Comparison of ENCODE assay signal across 8 mouse cellular contexts in genomic region chr5:121593451-121594401, GRCm38 (mm10). TPM values are rescaled to one million over a fixed set of nuclear protein-coding genes. Genes with fewer than 3 reads are reported as not detected.
A peak's percentile ranks its signal among the peaks of the same experiment; 100 is the strongest.
DNase-seq lines count a peak whose midpoint lies in the region; ATAC-seq lines count a peak whose summit lies in the region.

Gene Aldh2 (minus strand): TSS chr5:121593824.

- WGBS in hindbrain, embryonic 12.5 days, result 4% methylated on average over 47 of the region's 47 CpGs

- peak within 1 kb of the TSS; percentile 74 for H3K27ac ChIP-seq in hindbrain, embryonic 12.5 days

- H3K4me3 ChIP-seq in hindbrain, embryonic 12.5 days, result peak within 1 kb of the TSS; percentile 70

- peak; percentile 85 for ATAC-seq in hindbrain, embryonic 12.5 days (ENCODE audit: low FRiP score)

- H3K4me1 ChIP-seq in hindbrain, embryonic 12.5 days, result peaks cover 19% of the 10 kb centered on the region

- H3K27me3 ChIP-seq in hindbrain, embryonic 12.5 days, result peaks cover 5% of the 10 kb centered on the region; the same call in 1 of the 2 replicates

- H3K9me3 ChIP-seq in hindbrain, embryonic 12.5 days (replicated peaks), result no peaks in the 10 kb centered on the region

- peak within 1 kb of the TSS; percentile 95 for H3K4me2 ChIP-seq in hindbrain, embryonic 12.5 days (replicated peaks)

- peak; percentile 91 for DNase-seq in Muller cell, postnatal 12 days (ENCODE audit: inconsistent ontology term)
- peak; percentile 73 for DNase-seq in cerebellum, adult 9-11 months
- peak; percentile 69 to 77 for DNase-seq in frontal cortex, postnatal 10 days (ENCODE audit: low spot score in 2 of 2)
- DNase-seq in layer of hippocampus, postnatal 14 days (ENCODE audit: low spot score in 2 of 2), result peak; percentile 63 to 76
- peak; percentile 90 for DNase-seq in lung, postnatal 14 days
- DNase-seq in retina, adult 2 months (ENCODE audit: low read depth, low spot score), result peak; percentile 29
- peak; percentile 84 to 86 for DNase-seq in thymus, postnatal 36 days

- H3K36me3 ChIP-seq in hindbrain, embryonic 12.5 days, result no peaks in the 10 kb centered on the region

- H3K9ac ChIP-seq in hindbrain, embryonic 12.5 days, result peak within 1 kb of the TSS; percentile 74

RNA-seq across cellular contexts. Expression of gene Aldh2, which starts in this region (rescaled TPM):
- polyA plus RNA-seq in hindbrain, embryonic 12.5 days (2016; fragmentation: Nextera tagmentation; extraction: Ambion mirVana), result 133 and 138 TPM in 2 replicates
- total RNA-seq in layer of hippocampus, postnatal 14 days (2021), result 10 to 100 TPM; 88.3 to 96.7 TPM

Comparison
In these comparisons a context has a peak if more than half of its experiments do, and no peak if none do; other contexts are left out.
1. Peak in every context shown above with its lines: DNase-seq, ATAC-seq, H3K4me3 ChIP-seq and H3K27ac ChIP-seq.
2. DNase-seq: peak in every context shown above with its lines; median percentile 91 in Muller cell, postnatal 12 days; 90 in lung, postnatal 14 days; 85 in thymus, postnatal 36 days; 73 in cerebellum, adult 9-11 months; 73 in frontal cortex, postnatal 10 days; 70 in layer of hippocampus, postnatal 14 days; 29 in retina, adult 2 months.